Mouse (Mus musculus) gastrocnemius, adult 8-10 months (tissue): ENCODE data around the gene Hps6. TPM values are rescaled to one million over a fixed set of nuclear protein-coding genes. Genes with fewer than 3 reads are reported as not detected.
A peak's percentile ranks its signal among the peaks of the same experiment; 100 is the strongest.

Experiments used
- DNase-seq, 2 experiments: peaks; one replicate each; pipeline ENCODE4 v3.0.0; 2022; ENCODE audit warnings: low spot score in 2 of 2
- total RNA-seq, 4 experiments: library from RNA; stranded (reverse); gene quantifications; 2 replicates each; pipeline ENCODE4 v1.2.4; 2022

Gene Hps6
- total RNA-seq, 4 experiments from 2014 or later, result 3.4 to 5.1 (median 4.1) TPM

DNA sequence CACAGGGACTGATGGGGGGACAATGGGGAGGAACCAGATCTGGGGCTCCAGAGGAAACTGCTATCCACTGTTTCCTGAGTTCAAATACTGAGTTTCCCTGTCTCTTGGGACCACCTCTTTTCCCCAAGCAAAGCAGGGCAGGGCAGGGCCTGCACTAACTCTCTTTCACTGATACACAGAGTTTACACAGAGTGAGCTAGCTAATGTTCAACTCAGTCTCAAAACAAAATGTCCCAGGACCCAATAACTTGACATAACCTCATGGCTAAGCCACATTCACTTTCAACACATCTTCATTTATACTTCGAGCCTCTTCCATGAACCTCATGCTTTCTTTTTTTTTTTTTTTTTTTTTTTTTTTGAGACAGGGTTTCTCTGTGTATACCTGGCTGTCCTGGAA is 26.3 kb downstream of the Hps6 start:
- no peak for DNase-seq

GRCm38 (mm10) chr19:46030196-46030983 is 27.1 kb downstream of the Hps6 start:
- no peak for DNase-seq

GRCm38 (mm10) chr19:46031689-46032432 is 28.6 kb downstream of the Hps6 start:
- no peak for DNase-seq

- no peak for DNase-seq
These were observed 29.6 kb downstream of the Hps6 start for GRCm38 (mm10) chr19:46032731-46033510.

- DNase-seq, result no peak
These were observed 30.6 kb downstream of the Hps6 start for GRCm38 (mm10) chr19:46033911-46034310.

DNA sequence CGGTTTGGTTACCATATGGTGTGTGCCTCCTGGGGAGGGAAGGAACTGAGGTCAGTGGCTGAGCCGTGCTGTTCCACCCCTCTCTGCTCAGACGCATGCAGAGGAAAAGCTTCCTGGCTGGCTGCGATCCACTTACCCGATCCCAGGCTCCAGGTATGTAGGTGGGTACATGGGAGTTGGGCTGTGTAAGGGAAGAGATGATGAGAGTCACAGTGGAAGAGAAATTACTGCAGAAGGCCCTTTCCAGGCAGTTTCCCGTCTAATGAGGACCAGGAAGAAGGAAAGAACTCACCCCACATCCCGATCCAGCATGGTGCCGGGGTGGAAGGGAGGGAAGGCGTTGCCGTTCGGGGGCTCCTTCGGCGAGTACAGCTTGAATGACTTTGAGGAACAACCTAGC is 32.7 kb downstream of the Hps6 start:
- DNase-seq, result no peak

DNA sequence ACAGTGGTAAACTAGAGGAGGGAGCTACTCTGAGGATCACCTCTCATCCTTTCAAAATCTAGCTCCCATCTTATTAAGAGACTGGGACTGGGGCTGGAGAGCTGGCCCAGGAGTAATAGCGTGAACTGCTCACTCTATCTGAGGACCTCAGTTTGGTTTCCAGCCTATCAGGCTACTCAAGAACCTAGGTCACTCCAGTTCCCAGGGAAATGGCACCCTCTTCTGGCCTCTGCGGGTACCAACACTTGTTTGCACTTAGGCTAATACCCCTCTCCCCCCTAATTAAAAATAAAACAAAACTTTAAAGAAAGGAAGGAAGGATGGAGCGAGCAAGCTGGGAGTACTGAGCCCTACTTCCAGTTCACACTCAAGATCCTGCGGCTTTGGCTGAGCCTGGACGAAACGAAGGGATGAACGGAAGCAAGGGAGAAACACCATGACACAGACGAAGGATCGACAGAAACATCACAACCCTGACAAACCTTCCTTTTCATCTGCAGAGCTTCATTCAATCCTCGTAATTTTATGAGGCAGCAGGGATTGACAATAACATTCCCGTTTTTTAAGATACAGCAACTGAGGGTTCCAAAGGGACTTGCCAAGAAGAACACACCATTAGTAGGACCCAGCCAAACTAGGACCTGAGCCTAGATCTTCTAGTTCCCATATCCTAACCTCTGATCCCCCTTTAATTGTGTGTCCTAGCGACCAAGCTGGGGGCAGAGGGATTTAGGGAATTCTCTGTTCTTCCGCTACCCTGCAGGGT is 33.4 kb downstream of the Hps6 start:
- no peak for DNase-seq

GRCm38 (mm10) chr19:46037243-46037924 is 34.1 kb downstream of the Hps6 start:
- DNase-seq, result no peak

DNA sequence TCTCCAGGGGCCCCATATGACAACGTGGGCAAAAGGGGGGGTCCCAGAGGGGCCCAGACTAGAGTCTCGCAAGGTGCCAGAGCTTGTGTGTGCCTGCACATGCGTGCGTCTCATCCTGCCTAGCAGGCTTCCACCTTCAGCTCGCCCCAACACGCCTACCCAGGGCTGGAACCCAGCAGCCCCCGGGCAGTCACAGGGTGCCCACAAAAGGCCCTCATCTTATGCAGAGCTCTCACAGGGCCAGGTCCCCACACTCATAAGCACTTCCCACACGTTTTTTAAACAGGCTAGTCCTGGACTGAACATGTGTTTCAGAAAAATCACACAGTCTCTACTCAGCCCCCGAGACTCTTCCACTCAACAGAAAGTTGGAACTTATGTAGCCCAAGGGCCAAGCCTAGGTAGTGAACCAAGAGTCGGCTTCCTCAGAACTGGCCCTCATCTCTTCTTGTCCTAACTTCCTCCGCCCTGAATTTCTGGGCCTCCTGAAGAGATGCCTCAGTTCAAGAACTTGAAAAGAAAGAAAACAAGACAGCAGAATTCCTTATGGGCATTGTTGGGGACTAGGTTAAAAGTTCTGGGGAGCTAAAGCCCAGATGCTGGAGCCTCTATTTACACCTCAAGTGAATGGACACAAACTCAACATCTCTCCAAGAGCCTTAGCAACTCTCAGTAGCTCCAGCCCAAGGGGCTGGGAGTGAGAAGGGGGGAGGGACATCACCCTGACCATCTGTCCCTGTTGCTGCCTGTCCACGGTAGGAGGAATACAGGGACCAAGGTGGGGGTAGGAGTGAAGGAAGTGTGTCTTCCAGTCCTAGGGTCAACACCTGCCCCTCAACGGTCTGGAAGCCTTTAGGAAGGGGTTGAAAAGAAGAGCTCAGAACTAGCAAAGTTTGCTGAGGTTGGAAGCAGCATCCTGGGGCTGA is 34.9 kb downstream of the Hps6 start:
- no peak for DNase-seq

GRCm38 (mm10) chr19:46038851-46039260 is 35.5 kb downstream of the Hps6 start:
- no peak for DNase-seq

- DNase-seq, result peak; percentile 65 to 75
These were observed 36.2 kb downstream of the Hps6 start for GRCm38 (mm10) chr19:46039478-46039877.

DNA sequence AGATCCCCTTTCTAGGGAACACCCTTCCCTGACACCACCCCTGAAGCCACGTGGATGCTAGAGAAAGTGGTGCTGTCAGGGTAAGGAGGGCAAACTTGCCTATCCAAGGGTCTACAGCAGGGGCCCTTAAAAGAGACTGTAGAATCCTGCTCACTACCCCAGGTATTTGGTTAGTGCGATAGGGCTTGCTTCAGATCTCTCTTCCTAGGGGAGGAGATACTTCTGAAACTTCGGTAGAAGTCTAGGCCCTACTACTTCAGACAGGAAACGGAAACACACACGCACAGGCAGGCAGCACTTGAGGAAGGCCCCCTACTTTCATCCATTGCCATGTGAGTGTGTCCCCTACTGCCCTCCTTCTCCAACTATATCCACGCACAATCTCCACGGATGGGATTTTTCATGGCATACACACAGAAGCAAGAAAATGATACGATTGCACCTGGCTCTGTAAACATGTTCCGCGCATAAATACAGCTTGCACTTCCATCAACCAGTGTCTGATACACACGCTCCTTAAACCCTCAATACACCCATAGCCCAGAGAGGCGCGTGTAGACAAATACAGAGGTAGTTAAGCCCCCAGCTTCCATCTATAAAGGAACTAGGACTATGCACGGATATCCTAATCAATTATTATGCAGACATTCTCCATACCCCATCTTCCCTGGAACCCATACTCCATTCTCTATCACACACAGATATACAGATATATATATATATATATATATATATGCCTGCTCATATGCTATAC is 37.0 kb downstream of the Hps6 start:
- no peak for DNase-seq

DNA sequence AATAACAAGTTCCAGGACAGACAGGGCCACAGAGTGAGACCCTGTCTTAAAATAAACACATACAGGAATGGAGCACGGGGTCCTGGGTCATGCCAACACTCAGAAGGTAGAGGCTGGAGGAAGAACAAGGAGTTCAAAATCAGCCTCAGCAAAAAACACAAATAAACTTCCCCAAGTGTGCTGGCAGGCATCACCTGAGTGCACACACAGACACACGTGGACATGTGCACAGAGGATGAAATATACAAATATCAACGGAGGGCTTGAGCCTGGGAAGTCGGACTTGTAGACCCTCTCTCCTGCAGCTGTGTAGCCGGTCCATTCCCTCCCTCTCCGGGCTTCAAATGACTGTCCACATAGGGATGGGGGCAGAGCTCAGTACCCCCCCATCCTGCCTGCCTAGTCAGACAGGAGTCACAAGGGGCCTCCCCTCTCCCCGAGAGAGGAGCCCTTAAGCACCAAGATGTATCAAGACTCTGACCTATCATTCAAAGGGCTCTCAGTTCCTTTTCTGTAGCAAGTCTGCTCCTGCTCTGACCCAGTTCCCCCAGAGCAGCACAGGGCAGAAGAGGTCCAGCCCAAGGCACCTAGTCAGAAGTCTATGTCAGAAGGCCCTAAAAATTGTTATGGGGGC is 38.1 kb downstream of the Hps6 start:
- no peak for DNase-seq

GRCm38 (mm10) chr19:46041933-46042475 is 38.7 kb downstream of the Hps6 start:
- peak; percentile 33 to 50 for DNase-seq

GRCm38 (mm10) chr19:46042476-46043011 is 39.2 kb downstream of the Hps6 start:
- no peak for DNase-seq

GRCm38 (mm10) chr19:46043380-46043779 is 40.1 kb downstream of the Hps6 start:
- DNase-seq, result no peak

DNA sequence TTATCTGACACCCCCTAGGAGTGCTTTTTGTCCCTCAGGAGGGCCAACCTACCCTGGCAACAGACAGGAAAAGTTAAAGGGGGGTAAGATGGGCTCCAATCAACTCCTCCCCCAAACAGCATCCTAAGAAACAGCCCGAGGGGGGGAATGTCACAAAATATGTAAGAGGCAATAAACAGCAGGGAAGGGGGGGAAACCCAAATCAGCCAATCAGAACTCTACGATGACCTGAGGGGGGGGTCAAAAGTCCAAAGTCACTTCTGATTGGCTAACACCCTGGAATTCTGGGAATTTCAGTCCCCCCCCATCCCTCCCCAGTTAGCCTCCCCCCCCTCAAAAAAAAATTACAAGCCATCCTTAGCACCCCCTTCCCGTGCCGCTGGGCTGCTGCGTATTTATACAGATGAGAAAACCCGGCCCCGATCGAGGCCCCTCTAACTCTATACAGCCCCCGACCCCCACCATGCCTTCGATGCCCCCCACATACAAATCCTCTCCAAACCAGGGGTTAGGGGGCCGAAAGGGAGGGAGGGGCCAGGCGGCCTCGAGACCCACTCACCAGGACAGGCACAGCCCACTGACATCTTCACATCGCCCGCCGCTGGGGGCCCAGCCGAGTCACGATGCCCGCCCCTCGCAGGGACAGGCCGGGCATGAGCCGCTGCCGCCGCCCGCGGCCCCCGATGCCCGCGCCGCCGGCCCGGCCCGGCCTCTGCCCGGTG is 41.1 kb downstream of the Hps6 start, which contains the start of gene Pprc1:
TSS of gene Pprc1 (plus strand) at position 616 of the 722 bp plus-strand sequence.
- peak; percentile 19 to 34 for DNase-seq
